Mouse (Mus musculus): ENCODE measurements around the gene D430041D05Rik. TPM values are rescaled to one million over a fixed set of nuclear protein-coding genes. Genes with fewer than 3 reads are reported as not detected.

D430041D05Rik gene
- total RNA-seq, 1 experiment, result 0.54 TPM

DNA sequence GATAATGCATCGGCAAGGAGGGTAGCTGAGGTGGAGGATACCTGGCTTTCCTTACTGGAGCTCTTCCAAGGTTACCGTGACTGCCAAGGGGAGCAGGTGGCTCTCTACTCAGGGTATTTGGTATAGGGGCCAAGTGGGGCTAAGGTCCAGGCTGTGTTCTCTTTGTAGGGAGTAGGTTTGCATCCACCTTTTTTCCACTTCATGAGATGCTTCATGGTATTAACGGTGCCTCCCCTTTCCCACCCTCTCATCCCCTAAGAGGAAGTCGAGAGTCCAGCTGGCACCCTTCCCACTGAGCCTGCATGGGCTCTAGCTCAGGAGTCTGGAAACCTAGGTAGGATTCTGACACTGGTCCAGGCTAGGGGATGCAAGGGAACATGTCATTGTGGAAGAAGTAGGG lies 257.5 kb downstream of the D430041D05Rik start:
- no peak overlapping the region for H3K9ac ChIP-seq (ENCODE audit: insufficient read depth, low read depth, low read length, poor library complexity, severe bottlenecking)
- H3K36me3 ChIP-seq (ENCODE audit: control insufficient read depth, insufficient read depth, low read length, poor library complexity, severe bottlenecking), result no peaks in the 10 kb centered on the region
- no peak for DNase-seq (ENCODE audit: low read depth, low spot score)
- H3K4me3 ChIP-seq (ENCODE audit: insufficient read depth in 1 of 2, low read depth in 1 of 2, low read length in 2 of 2, poor library complexity in 1 of 2, severe bottlenecking in 1 of 2), result no peak overlapping the region
- in situ Hi-C loops (cut with MboI; ENCODE audit: low sequenced_read_pairs in 2 of 2, unreplicated experiment in 2 of 2), result no loop called here
- H3K9me3 ChIP-seq (ENCODE audit: control insufficient read depth, insufficient read depth, low read depth, low read length), result no peaks in the 10 kb centered on the region
- no peak for TF ChIP-seq ZC3H11A (IDR thresholded peaks at IDR 0.05; ENCODE audit: borderline replicate concordance, low read depth, low read length)
- no peaks in the 10 kb centered on the region for H3K4me1 ChIP-seq (ENCODE audit: control insufficient read depth in 2 of 2, insufficient read depth in 2 of 2, low read length in 2 of 2, poor library complexity in 1 of 2)
- no peak overlapping the region for H3K27ac ChIP-seq (ENCODE audit: insufficient read depth, low read depth, low read length, poor library complexity, severe bottlenecking)

DNA sequence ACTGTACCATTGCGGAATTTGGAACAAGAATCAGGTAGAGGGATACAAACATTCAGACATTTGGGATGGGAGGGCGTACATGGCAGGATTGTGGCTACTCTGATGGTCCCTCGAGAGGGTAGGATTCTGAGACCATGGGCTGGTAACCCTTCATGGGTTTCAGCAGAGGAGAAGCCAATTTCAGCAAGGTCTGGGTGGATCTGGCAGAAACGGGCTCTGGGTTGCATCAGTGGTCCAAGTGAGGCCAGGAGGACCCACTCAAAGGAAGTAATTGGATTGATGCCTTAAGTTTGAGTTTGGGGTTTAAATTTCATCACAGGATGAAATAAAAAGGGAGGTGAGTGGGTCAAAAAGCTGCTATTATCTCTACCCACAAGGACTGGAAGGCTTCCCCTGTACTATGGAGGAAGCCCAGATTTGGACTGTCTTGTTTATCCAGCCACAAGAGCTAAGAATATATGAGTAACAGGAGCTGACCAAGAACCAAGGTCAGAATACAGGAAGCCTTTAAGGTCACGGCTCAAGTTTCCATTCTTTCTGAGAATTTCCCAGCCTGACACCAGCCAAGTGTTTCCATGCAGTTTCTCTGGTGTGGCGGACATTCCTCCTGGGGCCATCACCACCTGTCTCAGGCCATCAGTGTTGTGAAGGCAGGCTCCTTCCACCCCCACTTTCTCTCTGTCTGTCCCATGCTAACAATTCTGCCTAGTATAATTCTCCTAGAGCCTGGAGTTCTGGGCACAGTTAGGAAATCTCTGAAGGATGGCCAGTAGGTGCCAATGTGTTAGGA lies 260.0 kb downstream of the D430041D05Rik start:
- in situ Hi-C loops (cut with MboI; ENCODE audit: low sequenced_read_pairs in 2 of 2, unreplicated experiment in 2 of 2), result no loop called here
- Histone ChIP-seq H3K4me1 (ENCODE audit: control insufficient read depth in 2 of 2, insufficient read depth in 2 of 2, low read length in 2 of 2, poor library complexity in 1 of 2) (no peaks in the 10 kb centered on the region), H3K36me3 (ENCODE audit: control insufficient read depth, insufficient read depth, low read length, poor library complexity, severe bottlenecking) (no peaks in the 10 kb centered on the region), H3K9me3 (ENCODE audit: control insufficient read depth, insufficient read depth, low read depth, low read length) (no peaks in the 10 kb centered on the region), H3K27ac (ENCODE audit: insufficient read depth, low read depth, low read length, poor library complexity, severe bottlenecking) (no peak overlapping the region), H3K9ac (ENCODE audit: insufficient read depth, low read depth, low read length, poor library complexity, severe bottlenecking) (no peak overlapping the region), H3K4me3 (ENCODE audit: insufficient read depth in 1 of 2, low read depth in 1 of 2, low read length in 2 of 2, poor library complexity in 1 of 2, severe bottlenecking in 1 of 2) (no peak overlapping the region)
- DNase-seq (ENCODE audit: low read depth, low spot score), result no peak
- TF ChIP-seq CHD2 (IDR thresholded peaks at IDR 0.05; ENCODE audit: low read depth, low read length) (no peak), HCFC1 (IDR thresholded peaks at IDR 0.05; ENCODE audit: borderline replicate concordance, insufficient read depth, low read length) (no peak), MAFK (IDR thresholded peaks at IDR 0.05; ENCODE audit: insufficient read depth, low read depth, low read length) (no peak), ZNF384 (IDR thresholded peaks at IDR 0.05; ENCODE audit: low read depth, low read length) (no peak), ZC3H11A (IDR thresholded peaks at IDR 0.05; ENCODE audit: borderline replicate concordance, low read depth, low read length) (no peak)

DNA sequence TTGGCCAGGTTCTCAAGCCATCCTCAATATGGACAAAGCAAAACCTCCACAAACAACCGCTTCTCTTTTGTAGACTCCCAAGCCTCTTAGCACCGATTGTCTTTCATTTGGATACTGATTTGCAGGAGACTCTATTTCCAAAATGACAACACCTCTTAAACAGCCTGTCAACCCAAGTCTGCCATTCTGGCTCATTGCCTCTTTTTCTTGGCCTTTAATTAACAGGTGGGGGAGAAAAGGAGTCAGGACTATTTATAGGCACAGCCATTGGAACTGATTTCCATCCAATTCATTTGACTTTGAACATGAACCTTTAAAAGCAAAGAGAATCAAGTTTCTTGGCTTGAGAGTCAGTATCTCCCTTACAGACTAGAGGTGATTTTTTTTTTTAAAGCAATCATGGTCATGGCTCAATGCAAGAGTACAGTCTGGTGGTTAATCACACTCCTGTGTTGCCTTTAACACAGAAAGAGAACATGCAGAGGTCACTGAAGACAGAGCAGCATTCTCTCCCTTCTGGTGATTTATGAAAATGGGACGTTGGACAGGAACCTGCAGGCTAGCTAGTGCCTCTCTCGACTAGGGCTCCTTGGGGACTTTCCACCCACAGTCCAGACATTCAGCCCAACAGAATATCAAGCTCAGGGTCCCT lies 262.8 kb downstream of the D430041D05Rik start:
- in situ Hi-C loops (cut with MboI; ENCODE audit: low sequenced_read_pairs in 2 of 2, unreplicated experiment in 2 of 2), result loop anchor here in 1 of 2 experiments (25.0 kb wide), 1 partner anchor 289 kb away; no protein-coding TSS in a partner anchor
- Histone ChIP-seq H3K27ac (ENCODE audit: insufficient read depth, low read depth, low read length, poor library complexity, severe bottlenecking) (no peak overlapping the region), H3K9me3 (ENCODE audit: control insufficient read depth, insufficient read depth, low read depth, low read length) (no peaks in the 10 kb centered on the region), H3K4me3 (ENCODE audit: insufficient read depth in 1 of 2, low read depth in 1 of 2, low read length in 2 of 2, poor library complexity in 1 of 2, severe bottlenecking in 1 of 2) (no peak overlapping the region), H3K4me1 (ENCODE audit: control insufficient read depth in 2 of 2, insufficient read depth in 2 of 2, low read length in 2 of 2, poor library complexity in 1 of 2) (peaks cover 2% of the 10 kb centered on the region in 2 experiments; a peak in 2 of 4 replicates), H3K36me3 (ENCODE audit: control insufficient read depth, insufficient read depth, low read length, poor library complexity, severe bottlenecking) (no peaks in the 10 kb centered on the region), H3K9ac (ENCODE audit: insufficient read depth, low read depth, low read length, poor library complexity, severe bottlenecking) (no peak overlapping the region)
- no peak for DNase-seq (ENCODE audit: low read depth, low spot score)
- no peak for TF ChIP-seq CHD2 (IDR thresholded peaks at IDR 0.05; ENCODE audit: low read depth, low read length)
- TF ChIP-seq HCFC1 (IDR thresholded peaks at IDR 0.05; ENCODE audit: borderline replicate concordance, insufficient read depth, low read length), result no peak
- TF ChIP-seq ZNF384 (IDR thresholded peaks at IDR 0.05; ENCODE audit: low read depth, low read length), result no peak
- no peak for TF ChIP-seq MAFK (IDR thresholded peaks at IDR 0.05; ENCODE audit: insufficient read depth, low read depth, low read length)
- no peak for TF ChIP-seq ZC3H11A (IDR thresholded peaks at IDR 0.05; ENCODE audit: borderline replicate concordance, low read depth, low read length)

DNA sequence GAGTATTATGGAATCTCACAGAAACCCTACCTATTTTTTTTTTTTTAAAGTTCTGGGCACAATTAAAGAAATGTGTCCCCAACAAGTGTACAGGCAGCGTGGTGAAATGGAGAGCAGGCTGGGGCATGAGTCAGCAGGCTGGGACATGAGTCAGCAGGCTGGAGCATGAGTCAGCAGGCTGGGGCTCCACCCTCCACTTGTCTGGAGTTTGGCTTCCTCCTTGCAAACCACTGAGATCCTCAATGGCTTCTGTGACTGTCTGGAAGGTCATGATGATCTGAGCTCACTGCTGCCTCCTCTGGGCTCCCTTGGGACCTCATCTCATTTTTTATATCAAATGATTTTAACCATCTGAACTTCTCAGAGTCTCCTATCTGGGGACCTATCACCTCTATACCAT lies 264.8 kb downstream of the D430041D05Rik start:
- no peak overlapping the region for H3K4me3 ChIP-seq (ENCODE audit: insufficient read depth in 1 of 2, low read depth in 1 of 2, low read length in 2 of 2, poor library complexity in 1 of 2, severe bottlenecking in 1 of 2)
- peak; percentile 72 for DNase-seq (ENCODE audit: low read depth, low spot score)
- H3K36me3 ChIP-seq (ENCODE audit: control insufficient read depth, insufficient read depth, low read length, poor library complexity, severe bottlenecking), result no peaks in the 10 kb centered on the region
- no peak overlapping the region for H3K9ac ChIP-seq (ENCODE audit: insufficient read depth, low read depth, low read length, poor library complexity, severe bottlenecking)
- peaks cover 2% of the 10 kb centered on the region in 2 experiments; a peak in 2 of 4 replicates for H3K4me1 ChIP-seq (ENCODE audit: control insufficient read depth in 2 of 2, insufficient read depth in 2 of 2, low read length in 2 of 2, poor library complexity in 1 of 2)
- TF ChIP-seq ZNF384 (IDR thresholded peaks at IDR 0.05; ENCODE audit: low read depth, low read length), result no peak; the same call in 1 of the 2 replicates
- TF ChIP-seq HCFC1 (IDR thresholded peaks at IDR 0.05; ENCODE audit: borderline replicate concordance, insufficient read depth, low read length), result no peak
- TF ChIP-seq MAFK (IDR thresholded peaks at IDR 0.05; ENCODE audit: insufficient read depth, low read depth, low read length), result peak; percentile 99
- in situ Hi-C loops (cut with MboI; ENCODE audit: low sequenced_read_pairs in 2 of 2, unreplicated experiment in 2 of 2), result loop anchor here in 1 of 2 experiments (25.0 kb wide), 1 partner anchor 291 kb away; no protein-coding TSS in a partner anchor
- no peaks in the 10 kb centered on the region for H3K9me3 ChIP-seq (ENCODE audit: control insufficient read depth, insufficient read depth, low read depth, low read length)
- no peak overlapping the region for H3K27ac ChIP-seq (ENCODE audit: insufficient read depth, low read depth, low read length, poor library complexity, severe bottlenecking)

Measured in ES-E14 (cell line).